Comparison of ENCODE assay signal across 12 mouse cellular contexts in the genomic region with DNA sequence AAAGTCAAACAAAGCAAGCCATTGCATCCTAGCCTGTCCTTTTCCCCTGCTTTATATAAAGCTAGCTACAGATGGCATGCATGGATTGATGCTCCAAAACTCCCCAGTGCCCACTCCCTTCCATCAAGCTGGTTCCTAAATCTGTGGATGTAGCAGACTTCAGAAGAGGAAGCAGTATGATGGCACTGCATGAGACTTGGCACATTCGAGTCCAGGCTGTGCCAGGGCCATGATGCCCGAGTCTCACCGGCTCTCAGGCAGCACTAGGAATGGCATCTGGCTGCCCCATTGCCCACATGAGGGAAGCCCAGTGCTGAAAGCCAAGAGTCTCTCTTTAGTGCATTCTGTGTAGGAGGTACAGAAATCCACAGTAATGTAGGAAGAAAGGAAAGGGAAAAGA. TPM values are rescaled to one million over a fixed set of nuclear protein-coding genes. Genes with fewer than 3 reads are reported as not detected.
DNase-seq lines count a peak whose midpoint lies in the region; ATAC-seq lines count a peak whose summit lies in the region.
"Had no signal": no experiment of that assay in that cellular context is flagged by ENCODE, and none has a peak within 500 bp of the region (broad histone marks: within the 10 kb centered on the region; RNA-seq: fewer than 3 reads in every experiment).

No protein-coding gene starts in this region.

- no peak for DNase-seq in frontal cortex, postnatal 25 days (ENCODE audit: low spot score in 2 of 2)
- peak; percentile 24 to 59 for DNase-seq in frontal cortex, adult 2 months (ENCODE audit: extremely low spot score in 1 of 2, low spot score in 1 of 2)
- DNase-seq in left cerebral cortex, postnatal 36 days (ENCODE audit: low spot score in 2 of 2): peak; percentile 24 to 54
- no peak for DNase-seq in spleen, postnatal 10 days (ENCODE audit: low spot score in 2 of 2)
- no peak for DNase-seq in gastrocnemius, postnatal 4 days (ENCODE audit: low spot score in 2 of 2)
- no peak for DNase-seq in thymus, postnatal 25 days
- DNase-seq: B cell, adult 2 months; gastrocnemius, postnatal 25 days; heart, postnatal 36 days; kidney, postnatal 36 days had no signal

- ATAC-seq in frontal cortex, adult (ENCODE audit: low TSS enrichment): peak; percentile 94
- ATAC-seq in cerebellum, adult (ENCODE audit: insufficient number of reproducible peaks, low FRiP score, low TSS enrichment): peak; percentile 99

- intact Hi-C loops in left cerebral cortex, postnatal 36 days (cut with DNase I): no loop called here

RNA-seq across cellular contexts. Expression of a gene that starts 39.7 kb away (rescaled TPM):
- polyA plus RNA-seq in frontal cortex, adult 2 months (2012; rRNA removed): 26.9 and 30.7 TPM in 2 replicates
- 100 to 1,000 TPM in 1 of 2 experiments, 10 to 100 TPM in 1; 88.2 to 106 TPM for total RNA-seq in left cerebral cortex, postnatal 36 days (2021)
- total RNA-seq in gastrocnemius, postnatal 4 days (2021): 10 to 100 TPM; 27.2 to 31.9 TPM

Comparison
In these comparisons a context has a peak if more than half of its experiments do, and no peak if none do; other contexts are left out.
1. DNase-seq: peak in frontal cortex, adult 2 months (2 of 2) and left cerebral cortex, postnatal 36 days (2 of 2); none in frontal cortex, postnatal 25 days (0 of 2), spleen, postnatal 10 days (0 of 2), gastrocnemius, postnatal 4 days (0 of 2) and thymus, postnatal 25 days (single experiment).